Mouse (Mus musculus) embryonic facial prominence, embryonic 11.5 days (tissue): ENCODE measurements around the gene Gipr. TPM values are rescaled to one million over a fixed set of nuclear protein-coding genes. Genes with fewer than 3 reads are reported as not detected.
"Not testable (repeated sequence)": the region's sequence is repeated elsewhere in the genome, so short reads cannot be mapped to it uniquely, and the experiment has no call there.

ENCODE experiments used
- ATAC-seq: fragments of 200-750 bp; cut with Nextera tagmentation; replicated peaks from 2 replicates; pipeline ENCODE4 v1.8.0; 2017; ENCODE audit warnings: low read depth; ENCODE audit not compliant: insufficient number of reproducible peaks, low FRiP score, low TSS enrichment
- DNase-seq: peaks from one replicate; pipeline ENCODE4 v3.0.0-alpha.2; 2015; ENCODE audit warnings: low spot score
- H3K27ac ChIP-seq: fragments of 300-500 bp; sonication (generic); replicated peaks from 2 replicates; pipeline ENCODE4 v1.5.1; 2014; ENCODE audit warnings: mild to moderate bottlenecking, low read depth, low read length, control low read depth
- H3K27me3 ChIP-seq: fragments of 300-500 bp; sonication (generic); 2 replicates; pipeline ENCODE4 v1.6.1; 2014; ENCODE audit warnings: mild to moderate bottlenecking, low read length, moderate library complexity, mixed read lengths; ENCODE audit not compliant: control insufficient read depth, insufficient read depth
- H3K36me3 ChIP-seq: fragments of 300-500 bp; sonication (generic); replicated peaks from 2 replicates; pipeline ENCODE4 v1.6.1; 2014; ENCODE audit warnings: low read depth, mild to moderate bottlenecking, low read length, moderate library complexity, mixed read lengths; ENCODE audit not compliant: control insufficient read depth, insufficient read depth
- H3K4me1 ChIP-seq: fragments of 300-500 bp; sonication (generic); 2 replicates; pipeline ENCODE4 v1.6.1; 2014; ENCODE audit warnings: low read length, mixed read lengths; ENCODE audit not compliant: control insufficient read depth, insufficient read depth
- H3K4me2 ChIP-seq: fragments of 300-500 bp; sonication (generic); 2 replicates; pipeline ENCODE4 v1.6.1; 2014; ENCODE audit warnings: low read depth, mild to moderate bottlenecking, control low read depth, low read length, moderate library complexity
- H3K4me3 ChIP-seq: fragments of 300-500 bp; sonication (generic); 2 replicates; pipeline ENCODE4 v1.5.1; 2014; ENCODE audit warnings: low read depth, low read length, control low read depth
- H3K9ac ChIP-seq: fragments of 300-500 bp; sonication (generic); replicated peaks from 2 replicates; pipeline ENCODE4 v1.6.1; 2014; ENCODE audit warnings: mild to moderate bottlenecking, control low read depth, low read length
- H3K9me3 ChIP-seq: fragments of 300-500 bp; sonication (generic); replicated peaks from 2 replicates; pipeline ENCODE4 v1.6.1; 2016; ENCODE audit warnings: mild to moderate bottlenecking, low read length, inconsistent platforms, mixed read lengths; ENCODE audit not compliant: control insufficient read depth
- WGBS: fragments of 180-500 bp; shearing (Covaris S2); extraction: QIAGEN DNeasy Blood & Tissue Kit; methylation state at CpG from one replicate; pipeline ENCODE4 v1.1.7; 2014; 5-methylcytosine and 5-hydroxymethylcytosine counted together
- polyA plus RNA-seq: library from polyadenylated mRNA; unstranded; fragments of >200 nt; fragmentation: Nextera tagmentation; extraction: Ambion mirVana; gene quantifications from 2 replicates; pipeline ENCODE4 v1.2.1, GENCODE M21; 2014

Gene Gipr
- polyA plus RNA-seq, 1 experiment from 2014 or later = 0.77 TPM

DNA sequence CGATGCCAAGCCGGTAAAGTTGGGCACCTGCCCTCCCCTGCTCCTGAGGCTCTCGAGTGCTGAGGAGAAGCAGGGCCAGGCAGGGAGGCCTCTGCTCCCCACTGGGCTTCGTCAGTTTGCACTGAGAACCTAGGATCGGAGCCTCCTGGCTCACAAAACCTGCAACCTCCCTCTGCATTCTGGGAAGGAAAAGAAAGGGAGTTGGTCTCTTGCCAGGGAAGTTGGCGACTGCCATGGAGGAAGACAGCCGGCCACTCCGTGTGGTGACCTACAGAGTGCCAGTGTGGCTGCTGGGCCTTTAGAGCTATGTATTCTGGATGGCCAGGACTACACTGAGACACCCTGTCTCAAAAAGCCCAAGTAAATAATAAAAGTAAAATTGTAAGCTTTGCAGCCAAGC, 11.1 kb downstream of the Gipr start:
- WGBS = 78% methylated on average over 8 of the region's 8 CpGs
- H3K9ac ChIP-seq = no peak overlapping the region
- H3K4me1 ChIP-seq = no peaks in the 10 kb centered on the region; the same call in 1 of the 2 replicates
- no peak overlapping the region for H3K27ac ChIP-seq
- H3K4me2 ChIP-seq = no peak overlapping the region
- DNase-seq = no peak
- no peaks in the 10 kb centered on the region for H3K9me3 ChIP-seq
- H3K4me3 ChIP-seq = no peak overlapping the region
- H3K36me3 ChIP-seq = peaks cover 7% of the 10 kb centered on the region
- ATAC-seq = no peak
- peaks cover 5% of the 10 kb centered on the region for H3K27me3 ChIP-seq

DNA sequence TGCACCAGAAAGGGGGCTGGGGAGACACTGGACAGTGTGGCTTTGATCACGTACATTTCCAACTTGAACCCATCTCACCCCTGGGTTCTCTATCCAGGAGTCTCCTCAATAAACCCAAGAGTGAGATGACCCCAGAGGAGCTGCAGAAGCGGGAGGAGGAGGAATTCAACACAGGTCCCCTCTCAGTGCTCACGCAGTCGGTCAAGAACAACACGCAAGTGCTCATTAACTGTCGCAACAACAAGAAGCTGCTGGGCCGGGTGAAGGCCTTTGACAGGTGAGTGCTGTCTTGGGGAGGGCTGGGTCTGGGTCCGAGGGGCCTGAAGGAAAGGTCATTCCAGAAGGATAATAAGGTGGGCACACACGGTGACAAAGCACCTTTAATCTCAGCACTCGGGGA, 14.8 kb downstream of the Gipr start:
- not testable (repeated sequence) for H3K27me3 ChIP-seq, H3K27ac ChIP-seq, H3K4me1 ChIP-seq, H3K4me3 ChIP-seq, H3K4me2 ChIP-seq, H3K9ac ChIP-seq, H3K36me3 ChIP-seq, ATAC-seq, DNase-seq, H3K9me3 ChIP-seq
- WGBS = 92% methylated on average over 10 of the region's 10 CpGs

DNA sequence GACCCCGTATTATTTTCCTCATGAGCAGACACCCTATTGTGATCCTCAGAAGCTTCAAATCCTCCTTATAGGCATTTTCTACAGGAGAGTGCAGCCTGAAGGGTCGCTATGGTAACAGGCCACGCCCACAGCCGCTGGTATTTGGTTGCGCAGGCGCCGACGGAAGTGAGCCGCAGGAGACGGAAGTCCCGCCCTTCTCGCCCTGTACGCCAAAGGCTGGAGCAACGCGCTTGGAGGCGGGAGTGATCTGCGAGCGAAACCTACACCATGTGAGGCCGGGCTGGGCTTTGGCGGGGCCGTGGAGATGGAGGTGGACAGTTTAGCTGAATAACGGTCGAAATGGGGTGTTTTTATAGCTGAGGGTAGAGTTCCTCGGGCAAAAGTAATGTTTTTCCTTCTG, 16.3 kb downstream of the Gipr start, which contains the start of gene Snrpd2:
Gene Snrpd2, plus strand, starts transcription at position 97 of the 400 bp plus-strand sequence.
- Histone ChIP-seq H3K36me3 (peaks cover 7% of the 10 kb centered on the region), H3K4me2 (peak within 1 kb of the TSS; percentile 66), H3K27me3 (no peaks in the 10 kb centered on the region), H3K4me3 (peak within 1 kb of the TSS; percentile 62), H3K4me1 (no peaks in the 10 kb centered on the region), H3K9ac (peak within 1 kb of the TSS; percentile 68), H3K9me3 (no peaks in the 10 kb centered on the region), H3K27ac (no peak within 1 kb of the TSS; the same call in 1 of the 2 replicates)
- WGBS = 0% methylated on average over 24 of the region's 24 CpGs
- peak; percentile 89 for ATAC-seq
- DNase-seq = peak; percentile 98

DNA sequence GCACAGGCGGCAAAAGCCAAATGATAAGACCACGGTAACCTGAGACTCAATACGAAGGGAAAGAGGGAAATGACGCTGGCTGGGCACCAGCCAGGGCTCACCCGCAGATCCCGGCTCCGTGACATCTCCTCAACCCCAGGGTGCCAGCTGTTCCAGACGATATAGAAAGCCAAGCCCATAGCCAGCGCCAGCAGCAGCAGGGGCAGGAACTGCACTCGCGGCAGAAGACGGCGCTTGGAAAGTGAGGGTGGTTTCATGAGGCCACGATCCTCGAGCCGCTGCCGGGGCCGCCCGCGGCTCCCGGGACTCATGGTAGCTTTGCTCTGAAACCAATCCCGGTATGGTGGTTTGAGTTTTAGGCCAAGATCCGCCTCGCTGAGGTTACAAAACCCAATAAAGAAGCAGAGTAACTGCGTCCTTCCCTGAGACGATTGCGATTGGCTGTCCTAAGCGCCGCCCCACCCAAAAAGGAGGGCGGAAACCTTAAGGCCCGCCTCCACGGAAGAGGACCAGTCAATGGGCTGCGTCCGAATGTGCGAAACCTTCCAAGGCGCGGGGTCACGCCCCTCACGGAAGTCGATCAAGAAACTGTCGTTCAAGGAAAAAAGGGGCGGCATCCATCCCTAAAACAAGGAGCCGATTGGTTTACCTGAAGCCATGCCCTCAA, 16.9 kb downstream of the Gipr start, which contains the start of gene Qpctl:
Gene Qpctl, minus strand, starts transcription at position 417 of the 667 bp plus-strand sequence.
- H3K36me3 ChIP-seq = peaks cover 7% of the 10 kb centered on the region

DNA sequence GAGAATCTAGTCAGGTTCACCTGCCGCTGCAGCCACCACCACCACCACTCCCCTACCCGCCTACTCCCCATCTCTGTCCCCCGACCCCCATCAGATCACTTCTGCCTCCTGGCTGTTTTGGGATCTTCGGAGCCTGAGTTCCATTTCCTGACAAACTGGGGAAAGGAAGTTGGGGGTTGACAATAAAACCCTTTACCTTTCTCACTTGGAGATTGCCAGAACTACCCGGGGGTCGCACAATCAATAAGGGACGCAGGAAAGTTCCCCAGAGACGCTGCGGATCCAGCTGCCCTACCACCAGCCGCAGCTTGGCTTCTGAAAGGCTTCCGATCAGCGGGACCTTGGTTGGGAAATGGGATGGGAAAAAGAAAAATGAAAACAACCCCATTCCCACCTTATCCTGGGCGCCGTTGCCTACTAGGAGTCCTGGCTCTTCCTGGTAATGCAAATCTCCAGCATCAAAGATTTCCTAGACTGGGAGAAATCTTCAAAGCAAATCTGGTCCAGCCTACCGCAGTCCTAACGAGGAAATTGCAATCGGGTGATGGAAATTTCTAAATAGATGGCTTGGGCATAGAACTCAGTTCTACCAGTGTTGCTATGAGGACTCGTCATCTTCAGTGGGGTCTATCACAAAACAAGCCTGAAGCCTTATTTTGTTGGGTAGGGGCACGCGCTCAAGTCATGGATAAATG, 17.6 kb downstream of the Gipr start:
- Histone ChIP-seq H3K4me1 (no peaks in the 10 kb centered on the region), H3K9ac (peak overlapping the region; percentile 35), H3K9me3 (no peaks in the 10 kb centered on the region), H3K4me2 (peak overlapping the region; percentile 65), H3K27ac (no peak overlapping the region), H3K27me3 (no peaks in the 10 kb centered on the region), H3K36me3 (peaks cover 3% of the 10 kb centered on the region), H3K4me3 (peak overlapping the region; percentile 62)
- ATAC-seq = no peak
- no peak for DNase-seq
- 13% methylated on average over 20 of the region's 20 CpGs for WGBS

More for the DNA sequence above, 16.9 kb downstream of the Gipr start, which contains the start of gene Qpctl:
- Histone ChIP-seq H3K9ac (peak within 1 kb of the TSS; percentile 68), H3K4me3 (peak within 1 kb of the TSS; percentile 62), H3K27me3 (no peaks in the 10 kb centered on the region), H3K27ac (no peak within 1 kb of the TSS; the same call in 1 of the 2 replicates), H3K9me3 (no peaks in the 10 kb centered on the region), H3K4me1 (no peaks in the 10 kb centered on the region), H3K4me2 (peak within 1 kb of the TSS; percentile 66)
- DNase-seq (peak; percentile 99), ATAC-seq (peak; percentile 94)
- under 1% methylated on average over 43 of the region's 43 CpGs for WGBS

DNA sequence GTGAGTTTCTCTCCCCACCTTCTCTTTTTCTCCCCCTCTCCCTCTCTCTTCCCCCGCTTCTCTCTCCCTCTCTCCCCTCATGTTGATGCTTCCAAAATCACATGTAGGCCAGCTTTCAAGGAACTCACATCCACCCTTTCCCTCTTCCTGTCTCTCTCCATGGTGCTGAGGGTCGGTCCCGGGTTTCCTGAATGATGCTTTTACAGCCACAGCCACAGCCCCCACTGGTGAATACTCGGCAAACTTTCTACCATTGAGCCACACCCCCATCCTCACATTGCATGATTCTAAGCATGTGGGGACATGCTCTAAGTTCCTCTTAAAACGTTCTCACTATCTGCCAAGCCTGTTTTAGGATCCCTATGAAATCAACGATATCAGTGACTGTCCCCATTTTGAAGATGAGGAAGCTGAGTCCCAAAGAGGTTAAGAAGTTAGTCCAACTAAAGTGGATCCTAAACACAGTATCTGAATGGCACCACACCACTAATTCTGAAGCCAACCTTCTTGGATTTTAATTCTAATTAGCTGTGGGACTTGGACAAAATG, 18.4 kb downstream of the Gipr start:
- H3K4me3 ChIP-seq = no peak overlapping the region

DNA sequence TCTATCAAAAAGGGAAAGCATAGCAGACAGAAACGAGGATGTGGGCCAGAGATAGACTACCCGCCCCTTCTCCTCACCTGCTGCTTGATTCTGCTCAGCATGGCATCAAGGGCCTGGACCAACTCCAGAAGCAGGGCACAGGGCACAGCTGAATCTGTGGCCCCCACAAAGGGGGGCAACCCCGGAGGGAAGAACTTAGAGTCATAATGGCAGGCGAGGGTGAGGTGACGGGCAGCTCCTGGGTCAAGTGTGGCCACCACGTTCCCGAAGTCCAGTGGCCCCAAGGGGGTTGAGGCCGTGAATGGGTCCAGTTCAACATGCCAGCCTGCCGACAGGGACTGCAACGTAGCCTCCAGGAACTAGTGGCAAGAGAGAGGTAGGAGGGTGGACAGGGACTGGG, 19.1 kb downstream of the Gipr start:
- Histone ChIP-seq H3K27ac (no peak overlapping the region), H3K4me2 (no peak overlapping the region), H3K9me3 (no peaks in the 10 kb centered on the region), H3K4me1 (no peaks in the 10 kb centered on the region), H3K27me3 (no peaks in the 10 kb centered on the region), H3K4me3 (no peak overlapping the region), H3K36me3 (no peaks in the 10 kb centered on the region; the same call in 1 of the 2 replicates), H3K9ac (no peak overlapping the region)
- DNase-seq (no peak), ATAC-seq (no peak)
- WGBS = 89% methylated on average over 10 of the region's 10 CpGs

More for the DNA sequence above, 18.4 kb downstream of the Gipr start:
- Histone ChIP-seq H3K27me3 (no peaks in the 10 kb centered on the region), H3K36me3 (no peaks in the 10 kb centered on the region; the same call in 1 of the 2 replicates), H3K9me3 (no peaks in the 10 kb centered on the region), H3K4me2 (no peak overlapping the region), H3K27ac (no peak overlapping the region), H3K9ac (no peak overlapping the region), H3K4me1 (no peaks in the 10 kb centered on the region)
- peak; percentile 33 for DNase-seq
- no peak for ATAC-seq
- 50% methylated on average over 6 of the region's 6 CpGs for WGBS

DNA sequence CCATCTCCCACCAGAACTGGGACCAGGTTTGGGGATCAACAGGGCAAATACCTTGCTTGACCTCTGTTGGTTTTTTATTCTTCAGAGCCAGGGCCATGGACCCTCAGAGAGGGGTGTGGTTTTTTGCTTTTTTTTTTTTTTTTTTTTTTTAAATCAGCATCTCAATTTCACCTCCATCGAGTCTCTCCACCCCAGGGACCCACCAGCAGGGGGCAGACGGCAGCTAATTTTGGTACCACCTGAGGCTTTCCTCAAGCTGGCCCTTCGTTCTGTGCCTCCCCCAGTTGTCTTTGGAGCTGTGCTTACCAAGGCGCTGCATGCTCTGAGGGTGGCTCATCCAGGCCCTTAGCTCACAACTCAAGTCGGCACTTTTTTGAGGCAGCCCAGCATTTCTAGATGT, 28.5 kb downstream of the Gipr start:
- Histone ChIP-seq H3K36me3 (peaks cover 7% of the 10 kb centered on the region), H3K9ac (no peak overlapping the region), H3K9me3 (no peaks in the 10 kb centered on the region), H3K27ac (no peak overlapping the region), H3K4me2 (no peak overlapping the region), H3K4me1 (no peaks in the 10 kb centered on the region), H3K4me3 (no peak overlapping the region), H3K27me3 (no peaks in the 10 kb centered on the region)
- 49% methylated on average over 5 of the region's 5 CpGs for WGBS
- DNase-seq (peak; percentile 71), ATAC-seq (no peak)
